Mouse (Mus musculus): ENCODE data around the gene Nyap2.

- no peak for TF ChIP-seq CTCF (IDR thresholded peaks at IDR 0.05; ENCODE audit: extremely low read depth, insufficient read depth, low read length)
- no peak for TF ChIP-seq POLR2A (IDR thresholded peaks at IDR 0.05; ENCODE audit: extremely low read depth, insufficient read depth, low read length)
These were observed 132.8 kb downstream of the Nyap2 start for GRCm38 (mm10) chr1:81209536-81209935.
